8 mouse cellular contexts compared by ENCODE assay signal in the genomic region with DNA sequence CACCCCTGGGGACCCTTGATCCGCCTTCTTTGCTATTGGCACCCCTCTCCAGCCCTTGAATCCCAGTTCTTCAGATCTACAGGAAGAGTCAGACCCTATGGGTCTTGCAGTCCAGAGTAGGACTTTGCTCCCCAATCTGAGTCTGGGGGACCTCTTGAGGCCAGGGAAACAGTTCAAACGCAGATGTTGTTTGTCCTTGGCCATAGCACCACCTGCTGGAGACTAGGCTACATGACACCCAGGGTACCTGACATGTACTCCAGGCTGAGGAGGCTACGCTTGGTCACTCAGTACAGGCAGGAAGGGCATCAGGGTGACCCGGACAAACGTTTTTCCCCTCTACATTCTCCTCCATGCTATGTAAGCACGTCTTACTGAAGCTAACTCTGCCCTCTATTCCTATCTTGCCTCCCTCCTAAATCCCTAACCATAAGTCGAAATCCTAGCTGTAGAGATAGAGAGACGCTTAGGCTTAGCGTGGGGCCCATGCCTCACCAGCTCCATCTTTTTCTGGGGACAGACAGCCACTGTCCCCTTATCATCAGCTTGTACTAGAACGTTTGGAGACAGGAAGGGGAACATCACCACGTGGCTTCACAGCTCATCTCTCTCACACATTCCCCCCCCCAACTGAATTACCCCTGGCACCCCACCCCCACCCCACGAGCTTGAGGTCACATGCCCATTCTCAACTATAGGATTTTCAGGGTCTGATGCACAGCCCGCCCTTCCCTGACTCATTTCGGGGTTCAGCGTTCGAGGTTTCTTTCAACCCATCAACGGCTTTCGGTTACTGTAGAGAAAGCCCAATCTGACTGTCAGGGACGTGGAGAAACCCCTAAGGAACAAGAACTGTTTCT. TPM values are rescaled to one million over a fixed set of nuclear protein-coding genes. Genes with fewer than 3 reads are reported as not detected.
A peak's percentile ranks its signal among the peaks of the same experiment; 100 is the strongest.
DNase-seq lines count a peak whose midpoint lies in the region; ATAC-seq lines count a peak whose summit lies in the region.

No protein-coding gene starts in this region.

- H3K4me2 ChIP-seq in forebrain, embryonic 14.5 days (ENCODE audit: low read length), result no peak overlapping the region
- no peak overlapping the region for H3K4me2 ChIP-seq in lung, embryonic 16.5 days (ENCODE audit: low read depth, low read length)

- peak; percentile 40 for DNase-seq in MEL-GATA-1-ER (ENCODE audit: extremely low read depth, low read depth)
- DNase-seq in c-Kit-positive CD71-positive TER-119-negative erythroid progenitor cells, embryonic 14.5 days (ENCODE audit: low read depth), result peak; percentile 34
- peak; percentile 87 for DNase-seq in forebrain, embryonic 14.5 days (ENCODE audit: low spot score)
- DNase-seq in heart, postnatal 4 days, result peak; percentile 90
- DNase-seq in layer of hippocampus, adult 18-20 months (ENCODE audit: low spot score in 2 of 2), result peak; percentile 43 to 87
- peak; percentile 88 for DNase-seq in retina, postnatal 1 day
- peak; percentile 90 for DNase-seq in thymus, postnatal 4 days

- no peaks in the 10 kb centered on the region for H3K36me3 ChIP-seq in forebrain, embryonic 14.5 days (ENCODE audit: control insufficient read depth, insufficient read depth, low read length)
- H3K36me3 ChIP-seq in lung, embryonic 16.5 days (ENCODE audit: control insufficient read depth, insufficient read depth, low read length), result no peaks in the 10 kb centered on the region

- H3K27me3 ChIP-seq in forebrain, embryonic 14.5 days (replicated peaks; ENCODE audit: control insufficient read depth, insufficient read depth, low read length), result no peaks in the 10 kb centered on the region
- no peaks in the 10 kb centered on the region for H3K27me3 ChIP-seq in lung, embryonic 16.5 days (ENCODE audit: control insufficient read depth, insufficient read depth, low read depth, low read length)

- H3K27ac ChIP-seq in forebrain, embryonic 14.5 days (ENCODE audit: low read depth, low read length), result no peak overlapping the region
- no peak overlapping the region for H3K27ac ChIP-seq in lung, embryonic 16.5 days (ENCODE audit: low read length)

- peaks cover 12% of the 10 kb centered on the region; the same call in 1 of the 2 replicates for H3K4me1 ChIP-seq in forebrain, embryonic 14.5 days (ENCODE audit: control insufficient read depth, insufficient read depth, low read length)
- H3K4me1 ChIP-seq in lung, embryonic 16.5 days (replicated peaks; ENCODE audit: control insufficient read depth, insufficient read depth, low read length), result peaks cover 31% of the 10 kb centered on the region

- no peak overlapping the region for H3K4me3 ChIP-seq in forebrain, embryonic 14.5 days (ENCODE audit: low read depth, low read length)
- H3K4me3 ChIP-seq in lung, embryonic 16.5 days (ENCODE audit: low read length), result no peak overlapping the region

- peak; percentile 55 for ATAC-seq in forebrain, embryonic 14.5 days
- ATAC-seq in lung, embryonic 16.5 days (ENCODE audit: low read depth), result peak; percentile 44

- no peak overlapping the region for H3K9ac ChIP-seq in forebrain, embryonic 14.5 days (ENCODE audit: low read length)
- no peak overlapping the region for H3K9ac ChIP-seq in lung, embryonic 16.5 days (ENCODE audit: low read length)

- 56% methylated on average over 19 of the region's 19 CpGs for WGBS in forebrain, embryonic 14.5 days
- 44% methylated on average over 19 of the region's 19 CpGs for WGBS in lung, embryonic 16.5 days

- no peaks in the 10 kb centered on the region for H3K9me3 ChIP-seq in forebrain, embryonic 14.5 days (replicated peaks; ENCODE audit: control insufficient read depth, low read length)
- H3K9me3 ChIP-seq in lung, embryonic 16.5 days (ENCODE audit: control insufficient read depth, low read length), result no peaks in the 10 kb centered on the region

RNA-seq across cellular contexts. Expression of gene Ccr7, which starts 4.7 kb away (rescaled TPM):
- polyA plus RNA-seq in forebrain, embryonic 14.5 days (2014; fragmentation: Nextera tagmentation; extraction: Ambion mirVana), result not detected in 2 replicates
- total RNA-seq in heart, postnatal 4 days (2021), result under 1 TPM; 0.56 to 0.67 TPM
- not detected for total RNA-seq in layer of hippocampus, adult 18-20 months (2021)
- polyA plus RNA-seq in lung, embryonic 16.5 days (2015; fragmentation: Nextera tagmentation; extraction: Ambion mirVana), result 0.18 and 0.20 TPM in 2 replicates

Comparison
In these comparisons a context has a peak if more than half of its experiments do, and no peak if none do; other contexts are left out.
1. DNase-seq: peak in every context shown above with its lines; median percentile 90 in heart, postnatal 4 days; 90 in thymus, postnatal 4 days; 88 in retina, postnatal 1 day; 87 in forebrain, embryonic 14.5 days; 65 in layer of hippocampus, adult 18-20 months; 40 in MEL-GATA-1-ER; 34 in c-Kit-positive CD71-positive TER-119-negative erythroid progenitor cells, embryonic 14.5 days.